Mouse (Mus musculus) embryonic facial prominence, embryonic 14.5 days (tissue): Measurements from ENCODE around the gene I830077J02Rik. TPM values are rescaled to one million over a fixed set of nuclear protein-coding genes. Genes with fewer than 3 reads are reported as not detected.

Source experiments
- ATAC-seq: fragments of 200-750 bp; cut with Nextera tagmentation; 2 replicates; pipeline ENCODE4 v1.8.0; 2017; ENCODE audit warnings: low read depth, moderate number of reproducible peaks, moderate TSS enrichment
- DNase-seq: peaks from one replicate; pipeline ENCODE4 v3.0.0-alpha.2; 2015; ENCODE audit warnings: low spot score
- H3K27ac ChIP-seq: fragments of 300-500 bp; sonication (generic); replicated peaks from 2 replicates; pipeline ENCODE4 v1.5.1; 2014; ENCODE audit warnings: low read depth, mild to moderate bottlenecking, low read length, moderate library complexity
- H3K27me3 ChIP-seq: fragments of 300-500 bp; sonication (generic); replicated peaks from 2 replicates; pipeline ENCODE4 v1.6.1; 2014; ENCODE audit warnings: low read length; ENCODE audit not compliant: control insufficient read depth, insufficient read depth
- H3K36me3 ChIP-seq: fragments of 300-500 bp; sonication (generic); 2 replicates; pipeline ENCODE4 v1.6.1; 2014; ENCODE audit warnings: low read length, mixed read lengths; ENCODE audit not compliant: control insufficient read depth, insufficient read depth
- H3K4me1 ChIP-seq: fragments of 300-500 bp; sonication (generic); 2 replicates; pipeline ENCODE4 v1.6.1; 2014; ENCODE audit warnings: antibody characterized with exemption, low read length; ENCODE audit not compliant: control insufficient read depth, insufficient read depth
- H3K4me2 ChIP-seq: fragments of 300-500 bp; sonication (generic); 2 replicates; pipeline ENCODE4 v1.6.1; 2014; ENCODE audit warnings: low read depth, mild to moderate bottlenecking, low read length, moderate library complexity, mixed read lengths
- H3K4me3 ChIP-seq: fragments of 300-500 bp; sonication (generic); 2 replicates; pipeline ENCODE4 v1.5.1; 2014; ENCODE audit warnings: low read depth, mild to moderate bottlenecking, low read length
- H3K9ac ChIP-seq: fragments of 300-500 bp; sonication (generic); 2 replicates; pipeline ENCODE4 v1.6.1; 2014; ENCODE audit warnings: low read depth, mild to moderate bottlenecking, low read length, moderate library complexity, mixed read lengths
- H3K9me3 ChIP-seq: fragments of 300-500 bp; sonication (generic); 2 replicates; pipeline ENCODE4 v1.6.1; 2016; ENCODE audit warnings: low read length; ENCODE audit not compliant: control insufficient read depth
- WGBS: fragments of 180-500 bp; shearing (Covaris S2); extraction: QIAGEN DNeasy Blood & Tissue Kit; methylation state at CpG from one replicate; pipeline ENCODE4 v1.1.7; 2014; 5-methylcytosine and 5-hydroxymethylcytosine counted together
- polyA plus RNA-seq: library from polyadenylated mRNA; unstranded; fragments of >200 nt; fragmentation: Nextera tagmentation; extraction: Ambion mirVana; gene quantifications from 2 replicates; pipeline ENCODE4 v1.2.1, GENCODE M21; 2014

Gene I830077J02Rik
- polyA plus RNA-seq, 1 experiment from 2014 or later, result 0.70 TPM

GRCm38 (mm10) chr3:105900716-105901115, 31.7 kb downstream of the I830077J02Rik start:
- 82% methylated on average over 3 of the region's 3 CpGs for WGBS
- Histone ChIP-seq H3K36me3 (no peaks in the 10 kb centered on the region), H3K4me1 (no peaks in the 10 kb centered on the region), H3K27ac (no peak overlapping the region), H3K4me2 (no peak overlapping the region), H3K4me3 (no peak overlapping the region), H3K9ac (no peak overlapping the region), H3K9me3 (no peaks in the 10 kb centered on the region), H3K27me3 (no peaks in the 10 kb centered on the region)
- DNase-seq, result no peak
- no peak for ATAC-seq

DNA sequence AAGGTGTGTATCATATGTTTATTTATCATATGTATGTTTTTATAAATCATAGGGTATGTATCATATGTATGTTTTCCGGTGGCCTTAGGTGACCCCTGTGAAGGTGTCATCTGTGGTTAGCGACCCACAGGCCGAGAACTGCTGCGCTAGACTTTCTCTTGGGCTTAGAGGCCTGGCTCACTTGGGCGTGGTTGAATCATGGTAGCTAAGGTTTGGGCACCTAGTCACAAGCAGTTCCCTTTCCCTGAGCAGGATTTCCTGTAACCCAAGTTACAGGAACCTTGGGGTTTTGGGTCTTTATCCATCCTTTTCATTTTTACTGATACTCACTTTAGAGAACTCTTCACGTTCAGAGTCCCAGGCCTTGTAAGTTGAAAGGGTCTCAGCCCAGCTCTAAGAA, 32.2 kb downstream of the I830077J02Rik start:
- Histone ChIP-seq H3K27ac (no peak overlapping the region), H3K27me3 (no peaks in the 10 kb centered on the region), H3K9me3 (no peaks in the 10 kb centered on the region), H3K4me2 (no peak overlapping the region), H3K9ac (no peak overlapping the region), H3K4me1 (peaks cover 2% of the 10 kb centered on the region; the same call in 1 of the 2 replicates), H3K36me3 (no peaks in the 10 kb centered on the region), H3K4me3 (no peak overlapping the region)
- DNase-seq (no peak), ATAC-seq (no peak)
- WGBS, result 71% methylated on average over 6 of the region's 6 CpGs

GRCm38 (mm10) chr3:105899394-105900147, 32.9 kb downstream of the I830077J02Rik start:
- Histone ChIP-seq H3K9ac (no peak overlapping the region), H3K4me2 (no peak overlapping the region), H3K36me3 (no peaks in the 10 kb centered on the region), H3K9me3 (no peaks in the 10 kb centered on the region), H3K27ac (no peak overlapping the region), H3K27me3 (no peaks in the 10 kb centered on the region), H3K4me3 (no peak overlapping the region), H3K4me1 (peaks cover 9% of the 10 kb centered on the region)
- DNase-seq (peak; percentile 81), ATAC-seq (peak; percentile 79)
- WGBS, result 38% methylated on average over 8 of the region's 8 CpGs

- DNase-seq (no peak), ATAC-seq (no peak)
- Histone ChIP-seq H3K4me1 (peaks cover 16% of the 10 kb centered on the region), H3K4me2 (no peak overlapping the region), H3K9me3 (no peaks in the 10 kb centered on the region), H3K4me3 (no peak overlapping the region), H3K27ac (no peak overlapping the region), H3K36me3 (no peaks in the 10 kb centered on the region), H3K27me3 (no peaks in the 10 kb centered on the region), H3K9ac (no peak overlapping the region)
- 91% methylated on average over 11 of the region's 11 CpGs for WGBS
Observed at GRCm38 (mm10) chr3:105898861-105899260, 33.6 kb downstream of the I830077J02Rik start.

GRCm38 (mm10) chr3:105898325-105898724, 34.1 kb downstream of the I830077J02Rik start:
- no peak overlapping the region for H3K4me3 ChIP-seq
- H3K9me3 ChIP-seq, result no peaks in the 10 kb centered on the region
- no peak overlapping the region for H3K4me2 ChIP-seq
- WGBS, result 64% methylated on average over 2 of the region's 2 CpGs
- ATAC-seq (no peak), DNase-seq (peak; percentile 45)
- no peak overlapping the region for H3K27ac ChIP-seq
- H3K4me1 ChIP-seq, result peaks cover 19% of the 10 kb centered on the region
- no peak overlapping the region for H3K9ac ChIP-seq
- H3K27me3 ChIP-seq, result no peaks in the 10 kb centered on the region
- H3K36me3 ChIP-seq, result no peaks in the 10 kb centered on the region

- H3K9ac ChIP-seq, result no peak overlapping the region
- H3K4me1 ChIP-seq, result peaks cover 21% of the 10 kb centered on the region
- no peaks in the 10 kb centered on the region for H3K27me3 ChIP-seq
- no peak for DNase-seq
- no peak overlapping the region for H3K4me3 ChIP-seq
- no peak overlapping the region for H3K4me2 ChIP-seq
- no peaks in the 10 kb centered on the region for H3K36me3 ChIP-seq
- ATAC-seq, result no peak
- no peak overlapping the region for H3K27ac ChIP-seq
- H3K9me3 ChIP-seq, result no peaks in the 10 kb centered on the region
- WGBS, result 80% methylated on average over 3 of the region's 3 CpGs
Observed at GRCm38 (mm10) chr3:105896811-105897210, 35.7 kb downstream of the I830077J02Rik start.

GRCm38 (mm10) chr3:105894601-105895592, 37.6 kb downstream of the I830077J02Rik start:
- Histone ChIP-seq H3K4me1 (peaks cover 21% of the 10 kb centered on the region), H3K27ac (0 out of 2 replicates have a peak overlapping the region, but pooled peaks have one; percentile 8), H3K4me3 (no peak overlapping the region), H3K36me3 (no peaks in the 10 kb centered on the region), H3K9ac (no peak overlapping the region), H3K9me3 (no peaks in the 10 kb centered on the region), H3K4me2 (no peak overlapping the region), H3K27me3 (no peaks in the 10 kb centered on the region)
- DNase-seq (peak; percentile 80), ATAC-seq (peak; percentile 44; the same call in 1 of the 2 replicates)
- WGBS, result 66% methylated on average over 23 of the region's 23 CpGs

GRCm38 (mm10) chr3:105893941-105894391, 38.5 kb downstream of the I830077J02Rik start:
- H3K9me3 ChIP-seq, result no peaks in the 10 kb centered on the region
- H3K4me1 ChIP-seq, result peaks cover 21% of the 10 kb centered on the region
- no peak overlapping the region for H3K4me2 ChIP-seq
- no peaks in the 10 kb centered on the region for H3K36me3 ChIP-seq
- ATAC-seq (peak; percentile 23; the same call in 1 of the 2 replicates), DNase-seq (peak; percentile 45)
- WGBS, result 30% methylated on average over 6 of the region's 6 CpGs
- H3K27me3 ChIP-seq, result no peaks in the 10 kb centered on the region
- H3K27ac ChIP-seq, result no peak overlapping the region
- H3K4me3 ChIP-seq, result no peak overlapping the region
- H3K9ac ChIP-seq, result no peak overlapping the region
